Mouse (Mus musculus) cortical plate, adult 2 months (tissue): ENCODE results near the gene Uba3.

ENCODE experiments used
- CTCF ChIP-seq: fragments of 200-500 bp; IDR thresholded peaks from 2 replicates; pipeline ENCODE4 v1.5.1; 2011; ENCODE audit warnings: mild to moderate bottlenecking, control low read depth, low read length; ENCODE audit not compliant: insufficient read depth; ENCODE audit errors: extremely low read depth
- POLR2A ChIP-seq: fragments of 200-500 bp; IDR thresholded peaks from 2 replicates; pipeline ENCODE4 v1.6.1; 2011; ENCODE audit warnings: mild to moderate bottlenecking, low read length, control low read depth; ENCODE audit not compliant: insufficient read depth; ENCODE audit errors: extremely low read depth

DNA sequence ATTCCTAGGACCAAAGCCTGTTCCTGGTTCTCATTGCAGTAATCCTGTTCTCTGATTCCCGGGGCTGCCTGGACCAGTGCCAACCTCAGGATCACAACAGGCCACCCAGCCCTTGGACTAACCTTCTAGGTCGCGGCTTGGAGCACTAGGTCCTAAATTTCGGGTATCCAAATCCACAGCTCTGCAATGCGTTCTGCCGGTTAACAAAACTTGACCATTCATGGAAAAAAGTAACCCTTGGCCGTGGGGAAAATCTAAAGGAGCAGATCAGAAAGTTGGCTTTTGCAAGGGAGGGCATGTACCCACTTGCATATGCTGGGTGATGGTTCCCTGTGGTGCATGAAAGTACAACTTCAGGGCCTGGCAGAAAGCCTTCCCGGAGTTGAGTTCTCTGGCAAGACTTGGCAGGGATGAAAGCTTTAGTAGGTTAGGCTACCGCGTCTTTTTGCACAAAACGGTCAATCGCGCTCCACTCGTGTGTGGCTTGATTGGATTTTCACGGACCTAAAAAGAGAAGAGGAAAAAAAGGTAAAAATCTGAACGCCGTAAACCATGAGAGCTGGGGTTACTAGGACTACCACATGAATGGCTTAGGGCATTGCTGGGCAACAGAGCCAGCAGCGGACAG is 57.6 kb downstream of the Uba3 start:
- TF ChIP-seq CTCF (no peak), POLR2A (no peak)
